In genomic region chr17:43788222-43788621, GRCm38 (mm10) we compare ENCODE assay signal across 20 mouse cellular contexts. TPM values are rescaled to one million over a fixed set of nuclear protein-coding genes. Genes with fewer than 3 reads are reported as not detected.
"Had no signal": no experiment of that assay in that cellular context is flagged by ENCODE, and none has a peak within 500 bp of the region (broad histone marks: within the 10 kb centered on the region; RNA-seq: fewer than 3 reads in every experiment).

No protein-coding gene starts in this region.

- DNase-seq: gastrocnemius, postnatal 36 days; heart, adult 18-20 months; heart, postnatal 10 days; heart, postnatal 36 days; kidney, adult 11 months; kidney, adult 2 months; kidney, adult 9 months; kidney, postnatal 14 days; kidney, postnatal 36 days; liver; liver, embryonic 13.5 days had no signal

- H3K4me3 ChIP-seq: heart, embryonic 12.5 days; hindbrain, embryonic 13.5 days; hindbrain, embryonic 15.5 days; kidney, embryonic 15.5 days; left cerebral cortex, adult 2 months; limb, embryonic 10.5 days; limb, embryonic 12.5 days; liver, embryonic 13.5 days; liver, embryonic 15.5 days had no signal

- H3K27me3 ChIP-seq: heart, embryonic 12.5 days; hindbrain, embryonic 13.5 days; hindbrain, embryonic 15.5 days; kidney, embryonic 15.5 days; limb, embryonic 12.5 days; liver, embryonic 13.5 days; liver, embryonic 15.5 days had no signal

- H3K36me3 ChIP-seq: heart, embryonic 12.5 days; hindbrain, embryonic 13.5 days; hindbrain, embryonic 15.5 days; kidney, embryonic 15.5 days; limb, embryonic 10.5 days; limb, embryonic 12.5 days; liver, embryonic 13.5 days; liver, embryonic 15.5 days had no signal

RNA-seq across cellular contexts. Expression of gene Rcan2, which starts 12.9 kb away (rescaled TPM):
- total RNA-seq: hematopoietic stem cell, adult 5-6 weeks had no signal
